Mouse (Mus musculus): ENCODE data around the gene Usp35. TPM values are rescaled to one million over a fixed set of nuclear protein-coding genes. Genes with fewer than 3 reads are reported as not detected.

The Usp35 gene
- polyA plus RNA-seq, 1 experiment from 2014 or later: 3.9 TPM

GRCm38 (mm10) chr7:97349438-97349837, 17.6 kb upstream of the Usp35 start:
- Histone ChIP-seq H3K36me3 (ENCODE audit: control insufficient read depth, insufficient read depth, low read length) (peaks cover 7% of the 10 kb centered on the region; the same call in 1 of the 2 replicates), H3K9ac (replicated peaks; ENCODE audit: low read length) (no peak overlapping the region), H3K27me3 (ENCODE audit: control insufficient read depth, insufficient read depth, low read length) (no peaks in the 10 kb centered on the region), H3K9me3 (ENCODE audit: control insufficient read depth, low read length) (no peaks in the 10 kb centered on the region), H3K4me3 (replicated peaks; ENCODE audit: low read depth, low read length) (no peak overlapping the region), H3K4me2 (ENCODE audit: low read length) (no peak overlapping the region), H3K27ac (replicated peaks; ENCODE audit: low read depth, low read length) (no peak overlapping the region), H3K4me1 (ENCODE audit: control insufficient read depth, insufficient read depth, low read length) (no peaks in the 10 kb centered on the region)
- WGBS: 88% methylated on average over 6 of the region's 6 CpGs
- ATAC-seq (ENCODE audit: low FRiP score, low TSS enrichment) (no peak), DNase-seq (no peak)

- Histone ChIP-seq H3K36me3 (ENCODE audit: control insufficient read depth, insufficient read depth, low read length) (peaks cover 7% of the 10 kb centered on the region; the same call in 1 of the 2 replicates), H3K27ac (replicated peaks; ENCODE audit: low read depth, low read length) (no peak overlapping the region), H3K9ac (replicated peaks; ENCODE audit: low read length) (no peak overlapping the region), H3K9me3 (ENCODE audit: control insufficient read depth, low read length) (no peaks in the 10 kb centered on the region), H3K4me3 (replicated peaks; ENCODE audit: low read depth, low read length) (no peak overlapping the region), H3K4me2 (ENCODE audit: low read length) (no peak overlapping the region), H3K27me3 (ENCODE audit: control insufficient read depth, insufficient read depth, low read length) (no peaks in the 10 kb centered on the region), H3K4me1 (ENCODE audit: control insufficient read depth, insufficient read depth, low read length) (no peaks in the 10 kb centered on the region)
- DNase-seq (no peak), ATAC-seq (ENCODE audit: low FRiP score, low TSS enrichment) (no peak)
- WGBS: 80% methylated on average over 5 of the region's 5 CpGs
These were observed 17.0 kb upstream of the Usp35 start for GRCm38 (mm10) chr7:97348836-97349235.

DNA sequence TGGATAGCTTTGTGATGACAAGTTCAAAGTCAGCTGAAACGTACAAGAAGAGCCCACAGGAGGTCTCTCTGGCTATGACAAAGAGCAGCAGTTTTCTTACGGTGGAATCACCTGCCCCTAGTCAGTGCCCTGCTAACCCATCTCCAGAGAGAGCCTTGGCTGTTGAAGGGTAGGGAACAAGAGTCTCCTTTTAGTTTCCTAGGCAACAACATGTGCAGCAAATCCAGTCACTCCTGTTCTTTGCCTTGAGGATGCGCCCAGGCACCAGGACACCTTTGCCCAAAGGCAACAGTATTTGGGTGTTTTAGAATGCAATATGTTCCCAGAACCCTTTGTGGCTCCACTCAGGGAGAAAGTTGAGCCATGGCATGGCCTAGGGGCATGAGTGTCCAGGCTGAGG, 16.5 kb upstream of the Usp35 start:
- WGBS: 81% methylated on average over 3 of the region's 3 CpGs
- H3K27ac ChIP-seq (replicated peaks; ENCODE audit: low read depth, low read length): no peak overlapping the region
- no peaks in the 10 kb centered on the region for H3K4me1 ChIP-seq (ENCODE audit: control insufficient read depth, insufficient read depth, low read length)
- H3K36me3 ChIP-seq (ENCODE audit: control insufficient read depth, insufficient read depth, low read length): peaks cover 7% of the 10 kb centered on the region; the same call in 1 of the 2 replicates
- no peak for DNase-seq
- no peak for ATAC-seq (ENCODE audit: low FRiP score, low TSS enrichment)
- H3K27me3 ChIP-seq (ENCODE audit: control insufficient read depth, insufficient read depth, low read length): no peaks in the 10 kb centered on the region
- H3K9ac ChIP-seq (replicated peaks; ENCODE audit: low read length): no peak overlapping the region
- no peak overlapping the region for H3K4me3 ChIP-seq (replicated peaks; ENCODE audit: low read depth, low read length)
- no peaks in the 10 kb centered on the region for H3K9me3 ChIP-seq (ENCODE audit: control insufficient read depth, low read length)
- no peak overlapping the region for H3K4me2 ChIP-seq (ENCODE audit: low read length)

GRCm38 (mm10) chr7:97347464-97347863, 15.6 kb upstream of the Usp35 start:
- ATAC-seq (ENCODE audit: low FRiP score, low TSS enrichment): no peak
- H3K36me3 ChIP-seq (ENCODE audit: control insufficient read depth, insufficient read depth, low read length): peaks cover 7% of the 10 kb centered on the region; the same call in 1 of the 2 replicates
- no peak for DNase-seq
- H3K4me1 ChIP-seq (ENCODE audit: control insufficient read depth, insufficient read depth, low read length): no peaks in the 10 kb centered on the region
- no peak overlapping the region for H3K4me3 ChIP-seq (replicated peaks; ENCODE audit: low read depth, low read length)
- no peaks in the 10 kb centered on the region for H3K9me3 ChIP-seq (ENCODE audit: control insufficient read depth, low read length)
- no peak overlapping the region for H3K27ac ChIP-seq (replicated peaks; ENCODE audit: low read depth, low read length)
- H3K27me3 ChIP-seq (ENCODE audit: control insufficient read depth, insufficient read depth, low read length): no peaks in the 10 kb centered on the region
- H3K4me2 ChIP-seq (ENCODE audit: low read length): no peak overlapping the region
- 97% methylated on average over 15 of the region's 15 CpGs for WGBS
- no peak overlapping the region for H3K9ac ChIP-seq (replicated peaks; ENCODE audit: low read length)

GRCm38 (mm10) chr7:97346822-97347166, 15.0 kb upstream of the Usp35 start:
- peaks cover 7% of the 10 kb centered on the region; the same call in 1 of the 2 replicates for H3K36me3 ChIP-seq (ENCODE audit: control insufficient read depth, insufficient read depth, low read length)
- H3K4me3 ChIP-seq (replicated peaks; ENCODE audit: low read depth, low read length): no peak overlapping the region
- no peak for ATAC-seq (ENCODE audit: low FRiP score, low TSS enrichment)
- no peak for DNase-seq
- no peaks in the 10 kb centered on the region for H3K4me1 ChIP-seq (ENCODE audit: control insufficient read depth, insufficient read depth, low read length)
- no peaks in the 10 kb centered on the region for H3K27me3 ChIP-seq (ENCODE audit: control insufficient read depth, insufficient read depth, low read length)
- H3K9me3 ChIP-seq (ENCODE audit: control insufficient read depth, low read length): no peaks in the 10 kb centered on the region
- WGBS: 80% methylated on average over 3 of the region's 4 CpGs
- no peak overlapping the region for H3K4me2 ChIP-seq (ENCODE audit: low read length)
- no peak overlapping the region for H3K9ac ChIP-seq (replicated peaks; ENCODE audit: low read length)
- H3K27ac ChIP-seq (replicated peaks; ENCODE audit: low read depth, low read length): no peak overlapping the region

GRCm38 (mm10) chr7:97346111-97346821, 14.4 kb upstream of the Usp35 start:
- Histone ChIP-seq H3K4me3 (replicated peaks; ENCODE audit: low read depth, low read length) (no peak overlapping the region), H3K4me2 (ENCODE audit: low read length) (no peak overlapping the region), H3K27ac (replicated peaks; ENCODE audit: low read depth, low read length) (no peak overlapping the region), H3K36me3 (ENCODE audit: control insufficient read depth, insufficient read depth, low read length) (peaks cover 7% of the 10 kb centered on the region; the same call in 1 of the 2 replicates), H3K4me1 (ENCODE audit: control insufficient read depth, insufficient read depth, low read length) (no peaks in the 10 kb centered on the region), H3K9me3 (ENCODE audit: control insufficient read depth, low read length) (no peaks in the 10 kb centered on the region), H3K9ac (replicated peaks; ENCODE audit: low read length) (no peak overlapping the region), H3K27me3 (ENCODE audit: control insufficient read depth, insufficient read depth, low read length) (no peaks in the 10 kb centered on the region)
- DNase-seq: no peak
- WGBS: 78% methylated on average over 9 of the region's 9 CpGs
- no peak for ATAC-seq (ENCODE audit: low FRiP score, low TSS enrichment)

DNA sequence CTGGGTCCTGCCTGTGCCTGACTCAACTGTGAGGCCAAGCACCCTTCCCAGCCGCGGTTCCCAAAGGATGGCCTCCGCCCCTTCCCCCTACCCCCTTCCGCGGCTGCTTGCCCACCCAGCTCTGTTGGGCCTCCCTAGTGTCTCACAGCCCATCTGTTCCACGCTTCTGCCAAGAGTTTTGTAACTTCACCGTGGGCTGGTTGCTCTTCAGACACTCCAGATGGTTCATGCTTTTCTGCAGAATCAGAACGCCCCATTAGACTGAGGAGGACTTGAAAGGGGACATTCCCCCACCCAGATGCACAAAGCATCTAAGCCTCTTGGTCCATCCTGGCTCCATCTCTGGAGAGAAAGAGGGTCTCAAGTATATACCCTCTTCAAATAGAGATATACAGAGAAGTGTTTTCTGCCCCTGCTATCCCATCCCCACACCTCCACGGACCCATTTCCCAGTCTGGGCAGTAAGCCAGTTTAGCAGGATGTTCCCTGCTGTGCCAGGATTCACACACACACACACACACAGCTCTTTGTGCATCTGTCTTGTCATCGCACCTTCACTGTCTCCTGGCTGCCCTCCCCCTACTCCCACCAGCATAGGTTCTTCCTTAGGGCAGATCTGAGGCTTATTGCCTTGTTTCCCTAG, 13.5 kb upstream of the Usp35 start:
- Histone ChIP-seq H3K27me3 (ENCODE audit: control insufficient read depth, insufficient read depth, low read length) (no peaks in the 10 kb centered on the region), H3K4me2 (ENCODE audit: low read length) (no peak overlapping the region), H3K4me3 (replicated peaks; ENCODE audit: low read depth, low read length) (no peak overlapping the region), H3K4me1 (ENCODE audit: control insufficient read depth, insufficient read depth, low read length) (no peaks in the 10 kb centered on the region), H3K27ac (replicated peaks; ENCODE audit: low read depth, low read length) (no peak overlapping the region), H3K9ac (replicated peaks; ENCODE audit: low read length) (no peak overlapping the region), H3K9me3 (ENCODE audit: control insufficient read depth, low read length) (no peaks in the 10 kb centered on the region), H3K36me3 (ENCODE audit: control insufficient read depth, insufficient read depth, low read length) (peaks cover 7% of the 10 kb centered on the region; the same call in 1 of the 2 replicates)
- WGBS: 66% methylated on average over 10 of the region's 10 CpGs
- ATAC-seq (ENCODE audit: low FRiP score, low TSS enrichment) (no peak), DNase-seq (no peak)

- Histone ChIP-seq H3K4me2 (ENCODE audit: low read length) (no peak overlapping the region), H3K27ac (replicated peaks; ENCODE audit: low read depth, low read length) (no peak overlapping the region), H3K4me1 (ENCODE audit: control insufficient read depth, insufficient read depth, low read length) (no peaks in the 10 kb centered on the region), H3K9ac (replicated peaks; ENCODE audit: low read length) (no peak overlapping the region), H3K27me3 (ENCODE audit: control insufficient read depth, insufficient read depth, low read length) (no peaks in the 10 kb centered on the region), H3K4me3 (replicated peaks; ENCODE audit: low read depth, low read length) (no peak overlapping the region), H3K36me3 (ENCODE audit: control insufficient read depth, insufficient read depth, low read length) (peaks cover 7% of the 10 kb centered on the region; the same call in 1 of the 2 replicates), H3K9me3 (ENCODE audit: control insufficient read depth, low read length) (no peaks in the 10 kb centered on the region)
- WGBS: 88% methylated on average over 2 of the region's 2 CpGs
- no peak for DNase-seq
- no peak for ATAC-seq (ENCODE audit: low FRiP score, low TSS enrichment)
These were observed 12.8 kb upstream of the Usp35 start for GRCm38 (mm10) chr7:97344655-97345054.

GRCm38 (mm10) chr7:97342961-97343360, 11.1 kb upstream of the Usp35 start:
- Histone ChIP-seq H3K27me3 (ENCODE audit: control insufficient read depth, insufficient read depth, low read length) (no peaks in the 10 kb centered on the region), H3K4me3 (replicated peaks; ENCODE audit: low read depth, low read length) (no peak overlapping the region), H3K9me3 (ENCODE audit: control insufficient read depth, low read length) (no peaks in the 10 kb centered on the region), H3K4me2 (ENCODE audit: low read length) (no peak overlapping the region), H3K9ac (replicated peaks; ENCODE audit: low read length) (no peak overlapping the region), H3K36me3 (ENCODE audit: control insufficient read depth, insufficient read depth, low read length) (0 out of 2 replicates have a peak, but pooled peaks cover under 1% of the 10 kb centered on the region), H3K4me1 (ENCODE audit: control insufficient read depth, insufficient read depth, low read length) (no peaks in the 10 kb centered on the region), H3K27ac (replicated peaks; ENCODE audit: low read depth, low read length) (no peak overlapping the region)
- ATAC-seq (ENCODE audit: low FRiP score, low TSS enrichment): no peak
- 84% methylated on average over 2 of the region's 2 CpGs for WGBS
- DNase-seq: no peak

Data from midbrain, embryonic 14.5 days (tissue).